Mouse (Mus musculus) right cerebral cortex, adult 18-20 months (tissue): Measurements from ENCODE around the gene Bend5.

Experiments
- DNase-seq: peaks from one replicate; pipeline ENCODE4 v3.0.0; 2022; ENCODE audit warnings: mixed read lengths

Bend5 gene

DNA sequence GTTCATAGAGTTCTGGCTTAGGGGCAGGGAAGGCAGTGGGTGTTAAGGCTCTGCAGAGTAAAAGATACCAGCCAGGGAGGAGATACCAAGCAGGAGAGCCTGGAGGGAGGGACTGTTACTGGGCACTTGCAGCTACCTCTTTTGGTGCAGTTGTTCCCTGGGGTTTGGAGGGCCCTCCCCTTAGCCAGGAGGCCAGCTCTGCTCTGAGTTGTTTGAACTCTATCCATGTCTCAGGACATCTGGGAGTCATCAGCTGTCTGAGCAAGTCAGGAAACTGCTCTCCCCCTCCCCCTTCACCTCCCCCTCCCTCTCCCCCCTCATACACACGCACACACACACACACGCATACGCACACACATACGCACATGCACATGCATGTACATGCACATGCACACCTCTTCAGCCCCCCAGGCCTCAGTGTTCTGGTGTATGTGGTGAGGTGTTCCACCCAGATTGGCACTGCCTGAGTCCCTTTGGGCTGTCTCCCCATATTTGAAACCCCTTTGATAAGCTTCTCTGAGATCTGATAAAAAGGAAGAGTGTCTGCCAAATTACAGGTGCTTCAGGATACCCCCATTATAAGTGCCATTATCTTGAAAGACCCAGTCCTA, 72.5 kb downstream of the Bend5 start:
- no peak for DNase-seq

- no peak for DNase-seq
These were observed 79.1 kb downstream of the Bend5 start for GRCm38 (mm10) chr4:111493750-111494404.

DNA sequence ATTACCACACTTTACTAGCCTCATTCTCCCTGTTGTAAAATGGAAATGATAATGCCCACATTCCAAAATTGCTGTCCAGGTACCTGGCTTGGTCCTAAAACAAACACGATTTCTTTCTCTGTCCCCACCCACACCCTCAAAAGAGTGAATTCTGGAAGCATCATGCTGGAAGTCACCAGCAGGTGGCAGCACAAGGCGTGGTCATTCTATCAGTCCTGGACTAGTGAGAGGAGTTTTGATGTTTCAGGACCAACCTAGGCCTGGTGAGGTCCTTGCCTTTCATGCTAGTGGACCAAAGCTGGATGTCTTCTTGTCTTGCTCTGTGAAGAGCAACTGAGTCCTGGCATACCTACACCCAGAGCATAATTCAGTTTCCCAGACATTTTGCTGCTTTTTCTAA, 81.1 kb downstream of the Bend5 start:
- DNase-seq: peak; percentile 73

DNA sequence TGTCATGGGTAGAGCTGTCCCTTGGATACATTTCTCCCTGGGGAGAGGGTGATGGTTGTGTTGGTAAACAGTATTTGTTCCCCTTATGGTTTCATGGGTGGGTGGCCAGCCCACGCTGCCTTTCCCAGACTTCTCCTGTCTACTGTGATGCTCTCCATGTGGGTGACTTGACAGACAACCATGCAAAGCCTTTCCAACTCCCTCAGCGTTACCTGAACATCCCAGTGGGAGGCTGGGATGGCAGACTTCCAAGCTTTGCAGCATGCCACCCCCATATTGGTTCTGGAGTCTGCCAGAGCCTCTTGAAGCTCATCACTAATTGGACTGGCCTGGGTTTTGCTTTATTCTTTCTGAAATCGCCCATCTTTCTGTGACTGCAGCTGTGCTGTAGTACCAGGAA, 83.9 kb downstream of the Bend5 start:
- DNase-seq: peak; percentile 87

GRCm38 (mm10) chr4:111501441-111501840, 86.6 kb downstream of the Bend5 start:
- DNase-seq: no peak

GRCm38 (mm10) chr4:111502965-111503727, 88.3 kb downstream of the Bend5 start:
- no peak for DNase-seq

- no peak for DNase-seq
These were observed 90.1 kb downstream of the Bend5 start for GRCm38 (mm10) chr4:111504952-111505351.
